Mouse (Mus musculus) urinary bladder, adult 2 months (tissue): ENCODE measurements at regions not wholly inside any gene's neighbourhood (a gene's known extent, or its start where the extent isn't known, plus 50 kb on each side); places are given as distances from the start of the nearest gene placed in this dataset.

Source experiments
- DNase-seq: peaks from one replicate; pipeline ENCODE4 v3.0.0; 2022; ENCODE audit warnings: low spot score

DNA sequence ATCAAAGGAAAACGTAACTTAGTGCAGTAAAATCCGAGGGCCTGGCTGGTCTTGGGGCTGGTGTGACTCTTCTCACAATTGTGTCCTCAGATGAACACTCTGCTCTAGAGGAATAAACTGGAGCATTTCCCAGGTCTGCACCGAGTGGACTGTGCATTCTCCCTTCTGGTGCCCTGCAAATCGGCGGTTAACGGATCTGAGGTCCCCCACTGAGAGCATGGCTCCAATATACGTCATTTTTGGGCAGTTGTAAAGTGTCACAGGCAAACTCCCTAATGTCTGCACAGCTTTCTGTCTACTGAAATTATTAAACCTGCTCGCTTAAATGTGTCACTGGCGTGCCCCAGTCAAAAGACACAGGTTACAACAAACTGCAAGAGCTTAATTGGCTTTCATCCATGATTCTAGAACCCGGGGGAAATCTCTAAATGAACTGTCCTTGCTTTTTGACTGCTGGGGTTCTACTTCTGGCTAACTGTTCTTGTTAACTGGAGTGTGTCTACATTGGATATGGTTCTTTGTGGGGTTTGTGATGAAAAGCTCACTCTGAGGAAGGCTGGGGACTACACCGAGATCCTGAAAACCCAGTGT, 93.7 kb upstream of the Gm47985 start:
- DNase-seq = no peak

- no peak for DNase-seq
These were observed 90.3 kb upstream of the Gm47985 start for GRCm38 (mm10) chr1:151092035-151092434.

DNA sequence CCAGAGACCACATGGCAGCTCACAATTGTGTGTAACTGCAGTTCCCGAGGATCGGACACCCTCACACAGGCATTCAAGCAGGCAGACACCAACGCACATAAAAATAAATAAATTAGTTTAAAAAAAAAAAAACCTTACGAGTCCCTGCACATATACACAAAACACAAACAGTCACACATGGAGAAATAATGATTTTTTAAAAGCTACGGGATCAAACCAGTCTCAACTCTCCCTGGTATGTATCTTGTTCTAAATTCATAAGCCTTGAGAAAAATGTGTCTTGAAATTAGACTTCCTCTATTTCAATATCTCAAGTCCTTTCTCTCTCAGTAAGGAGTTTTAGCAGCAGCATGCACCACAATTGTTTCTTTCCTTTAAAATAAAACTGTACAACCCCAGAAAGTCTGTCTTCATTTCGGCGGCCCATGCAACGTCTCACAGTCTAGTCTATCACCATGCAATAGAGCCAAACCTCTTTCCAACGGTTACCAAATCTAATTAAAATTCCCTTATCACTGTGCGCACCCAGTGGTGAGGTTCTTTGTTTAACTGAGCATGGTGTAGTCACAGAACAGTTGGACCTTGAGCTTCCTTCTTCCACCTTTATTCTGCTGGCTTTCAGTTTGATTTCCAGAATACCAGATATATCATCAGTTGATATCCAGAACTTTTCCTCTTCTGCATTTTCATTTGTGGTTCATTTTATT, 86.8 kb upstream of the Gm47985 start:
- no peak for DNase-seq

DNA sequence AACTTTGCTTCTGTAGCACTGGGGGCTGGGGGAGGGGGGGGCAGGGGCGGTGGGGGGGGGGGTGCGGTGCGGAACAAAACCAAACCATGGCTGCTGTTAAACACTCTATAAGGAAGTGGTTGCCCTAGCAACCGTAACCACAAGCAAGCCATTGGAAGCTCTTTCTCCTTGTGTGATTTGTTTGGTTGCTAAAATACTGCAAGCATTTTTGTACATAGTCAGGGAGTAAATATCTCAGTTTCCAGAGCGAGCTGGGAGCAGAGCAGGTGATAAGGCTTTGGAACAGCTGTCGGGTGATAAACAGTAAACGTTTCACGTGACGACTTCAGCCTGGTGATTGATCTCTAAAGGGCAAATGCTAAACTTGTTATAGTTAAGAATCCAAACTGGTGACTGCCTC, 86.3 kb upstream of the Gm47985 start:
- DNase-seq = no peak

- no peak for DNase-seq
These were observed 84.8 kb upstream of the Gm47985 start for GRCm38 (mm10) chr1:151097506-151097905.

GRCm38 (mm10) chr1:151098763-151099162, 83.6 kb upstream of the Gm47985 start:
- no peak for DNase-seq

DNA sequence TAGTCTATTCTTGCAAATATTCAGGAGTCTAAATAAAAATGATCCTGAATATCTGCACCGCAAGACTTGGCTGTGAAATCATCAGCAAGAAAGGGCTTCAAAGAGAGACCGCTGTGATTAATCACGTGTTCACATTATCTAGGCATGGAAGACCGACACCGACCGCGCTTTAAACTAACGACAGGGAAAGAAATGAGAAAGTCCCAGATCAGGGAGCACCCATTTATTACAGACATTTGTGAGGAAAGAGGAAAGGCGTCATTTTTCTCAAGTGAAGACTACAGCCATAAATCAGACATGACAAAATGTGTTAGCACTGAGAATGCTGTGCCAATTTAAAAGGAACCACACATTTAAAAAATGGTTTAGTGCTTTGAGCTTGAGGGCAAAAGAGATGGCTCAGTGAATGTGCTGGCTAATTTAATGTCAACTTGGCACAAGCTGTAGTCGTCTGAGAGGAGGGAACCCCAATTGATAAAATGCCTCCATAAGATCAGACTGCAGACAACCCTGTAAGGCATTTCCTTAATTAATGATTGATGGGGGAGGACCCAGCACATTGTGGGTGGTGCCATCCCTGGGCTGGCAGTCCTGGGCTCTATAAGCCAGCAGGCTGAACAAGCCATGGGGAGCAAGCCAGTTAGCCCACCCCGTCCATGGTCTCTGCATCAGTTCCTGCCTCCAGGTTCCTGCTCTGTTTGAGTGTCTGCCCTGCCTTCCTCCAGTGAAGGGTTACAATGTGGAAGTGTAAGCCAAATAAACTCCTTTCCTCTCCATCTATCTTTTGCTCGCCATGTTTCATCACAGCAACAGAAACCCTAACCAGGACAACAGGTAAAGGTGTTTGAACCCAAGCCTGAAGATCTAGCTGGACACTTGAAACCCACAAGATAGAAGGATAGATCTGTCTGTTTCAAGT, 81.5 kb upstream of the Gm47985 start:
- no peak for DNase-seq

GRCm38 (mm10) chr1:151101516-151101915, 80.8 kb upstream of the Gm47985 start:
- DNase-seq = no peak

- no peak for DNase-seq
These were observed 80.3 kb upstream of the Gm47985 start for GRCm38 (mm10) chr1:151102061-151102460.

GRCm38 (mm10) chr1:151102646-151103391, 79.5 kb upstream of the Gm47985 start:
- DNase-seq = no peak

DNA sequence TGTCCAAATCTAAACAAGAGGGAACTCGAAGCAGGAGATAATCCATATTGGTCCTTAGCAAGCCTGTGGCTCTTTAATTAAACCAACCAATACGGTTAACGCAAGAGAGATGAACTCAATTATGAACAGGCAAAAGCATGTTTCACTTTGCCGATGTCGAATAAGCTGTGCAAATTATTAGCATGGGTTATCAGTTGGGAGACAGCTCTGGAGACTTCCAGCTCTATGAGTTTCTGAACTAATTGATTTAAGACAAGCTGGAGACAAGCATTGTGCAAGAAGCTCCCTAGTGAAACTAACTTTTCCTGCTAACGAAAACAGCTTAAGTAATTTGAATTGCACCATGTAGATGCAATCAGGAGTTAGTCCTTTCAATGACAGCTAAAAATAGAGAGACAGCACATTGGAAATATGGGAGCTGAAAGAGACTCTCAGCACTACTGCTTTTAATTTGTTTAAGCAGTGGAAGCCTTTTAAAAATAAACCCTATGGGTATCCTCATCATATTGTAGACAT, 78.8 kb upstream of the Gm47985 start:
- no peak for DNase-seq

- no peak for DNase-seq
These were observed 78.0 kb upstream of the Gm47985 start for GRCm38 (mm10) chr1:151104346-151104745.

DNA sequence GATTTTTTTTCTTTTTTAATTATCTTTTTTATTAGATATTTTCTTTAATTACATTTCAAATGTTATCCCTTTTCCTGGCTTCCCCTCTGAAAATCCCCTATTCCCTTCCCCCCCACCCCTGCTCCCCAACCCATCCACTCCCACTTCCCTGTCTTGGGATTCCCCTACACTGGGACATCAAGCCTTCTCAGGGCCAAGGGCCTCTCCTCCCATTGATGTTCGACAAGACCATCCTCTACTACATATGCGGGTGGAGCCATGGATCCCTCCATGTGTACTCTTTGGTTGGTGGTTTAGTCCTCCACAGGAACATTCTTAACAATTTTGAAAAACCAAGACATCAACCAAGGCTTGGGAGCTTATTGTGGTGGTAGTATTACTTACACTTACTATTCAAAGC, 77.5 kb upstream of the Gm47985 start:
- no peak for DNase-seq

DNA sequence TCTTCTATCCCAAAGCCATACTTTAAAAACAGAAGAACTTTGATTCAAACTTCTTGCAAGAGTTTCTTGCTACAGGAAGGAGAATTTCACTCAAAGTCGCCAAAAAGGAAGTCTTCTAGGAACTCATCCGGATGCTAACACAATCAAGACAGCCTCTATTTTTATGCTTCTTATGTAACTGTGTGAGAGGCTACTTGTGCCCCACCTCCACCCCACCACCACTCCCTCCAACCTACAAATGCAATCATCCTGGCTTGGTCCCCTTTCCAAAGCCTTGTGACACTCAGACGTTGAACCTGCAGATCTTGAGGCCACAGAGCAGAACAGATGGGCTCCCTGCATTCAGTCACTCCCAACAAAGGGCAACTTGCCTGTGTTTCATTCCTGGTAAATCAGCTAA, 77.1 kb upstream of the Gm47985 start:
- DNase-seq = no peak

GRCm38 (mm10) chr1:151107401-151107800, 74.9 kb upstream of the Gm47985 start:
- no peak for DNase-seq

GRCm38 (mm10) chr1:151109333-151109732, 73.0 kb upstream of the Gm47985 start:
- no peak for DNase-seq

GRCm38 (mm10) chr1:151110412-151110811, 71.9 kb upstream of the Gm47985 start:
- DNase-seq = no peak

DNA sequence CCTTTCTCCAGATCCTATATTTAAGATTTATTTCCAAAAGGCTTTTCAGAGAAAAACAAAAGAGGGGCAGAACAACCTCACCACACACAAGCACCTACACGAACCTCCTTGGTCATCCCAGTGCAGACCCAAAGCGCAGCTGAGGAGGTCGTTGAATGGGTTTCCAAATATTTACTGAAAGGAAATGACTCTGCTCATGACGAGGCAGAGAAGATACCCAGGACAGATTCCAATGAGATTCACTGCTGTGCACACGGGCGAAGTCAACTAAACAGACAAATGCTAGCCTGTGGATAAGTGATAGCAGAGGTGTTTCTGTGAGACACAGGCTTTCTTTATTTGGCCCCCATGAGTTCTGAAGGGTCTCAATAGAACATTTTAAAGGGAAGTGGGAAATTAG, 70.7 kb upstream of the Gm47985 start:
- DNase-seq = no peak

GRCm38 (mm10) chr1:151112390-151112789, 69.9 kb upstream of the Gm47985 start:
- DNase-seq = no peak

- no peak for DNase-seq
These were observed 69.1 kb upstream of the Gm47985 start for GRCm38 (mm10) chr1:151113199-151113598.

- DNase-seq = no peak
These were observed 63.8 kb upstream of the Gm47985 start for GRCm38 (mm10) chr1:151118530-151118929.

DNA sequence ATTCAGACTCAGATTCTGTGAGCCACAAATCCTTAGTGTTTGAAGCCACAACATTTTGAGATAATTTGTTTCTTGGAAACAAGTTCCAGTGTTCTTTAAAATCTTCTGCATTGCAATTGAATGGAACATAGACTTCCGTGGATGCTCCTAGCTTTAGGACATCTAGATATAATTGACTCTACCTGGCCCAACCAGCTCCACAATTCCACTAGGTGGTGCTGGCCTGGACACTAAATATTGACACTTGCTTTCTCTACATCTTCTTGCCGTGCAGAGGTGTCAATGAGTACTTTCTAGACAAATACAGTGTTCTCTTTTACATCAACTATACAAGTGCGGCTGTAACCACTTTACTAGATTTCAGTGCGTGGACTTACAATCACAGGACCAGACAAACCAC, 63.4 kb upstream of the Gm47985 start:
- DNase-seq = no peak
